Mouse (Mus musculus): Measurements from ENCODE around the gene Btbd3. TPM values are rescaled to one million over a fixed set of nuclear protein-coding genes. Genes with fewer than 3 reads are reported as not detected.

Btbd3 gene
- polyA plus RNA-seq, 1 experiment = not detected

- H3K27me3 ChIP-seq (ENCODE audit: control insufficient read depth) = no peaks in the 10 kb centered on the region
- H3K4me1 ChIP-seq (ENCODE audit: control insufficient read depth) = no peaks in the 10 kb centered on the region
- no peak overlapping the region for H3K4me3 ChIP-seq (replicated peaks)
- no peak for TF ChIP-seq GATA1 (IDR thresholded peaks at IDR 0.05; ENCODE audit: low read length)
- TF ChIP-seq TAL1 (IDR thresholded peaks at IDR 0.05; ENCODE audit: low read length) = no peak
- H3K9me3 ChIP-seq (ENCODE audit: control insufficient read depth, low read length) = peaks cover 4% of the 10 kb centered on the region
- no peaks in the 10 kb centered on the region for H3K36me3 ChIP-seq (ENCODE audit: control insufficient read depth)
These were observed 272.1 kb downstream of the Btbd3 start for GRCm38 (mm10) chr2:138528461-138528860.

GRCm38 (mm10) chr2:138531160-138531967 is 275.0 kb downstream of the Btbd3 start:
- no peaks in the 10 kb centered on the region for H3K36me3 ChIP-seq (ENCODE audit: control insufficient read depth)
- peaks cover 4% of the 10 kb centered on the region for H3K9me3 ChIP-seq (ENCODE audit: control insufficient read depth, low read length)
- no peak for TF ChIP-seq GATA1 (IDR thresholded peaks at IDR 0.05; ENCODE audit: low read length)
- TF ChIP-seq TAL1 (IDR thresholded peaks at IDR 0.05; ENCODE audit: low read length) = no peak

GRCm38 (mm10) chr2:138531992-138532391 is 275.6 kb downstream of the Btbd3 start:
- Histone ChIP-seq H3K4me3 (replicated peaks) (no peak overlapping the region), H3K4me1 (ENCODE audit: control insufficient read depth) (no peaks in the 10 kb centered on the region)
- TF ChIP-seq TAL1 (IDR thresholded peaks at IDR 0.05; ENCODE audit: low read length) (no peak), GATA1 (IDR thresholded peaks at IDR 0.05; ENCODE audit: low read length) (no peak)

More at GRCm38 (mm10) chr2:138531160-138531967, 275.0 kb downstream of the Btbd3 start:
- Histone ChIP-seq H3K4me1 (ENCODE audit: control insufficient read depth) (no peaks in the 10 kb centered on the region), H3K27me3 (ENCODE audit: control insufficient read depth) (no peaks in the 10 kb centered on the region), H3K4me3 (replicated peaks) (no peak overlapping the region)

GRCm38 (mm10) chr2:138539655-138540054 is 283.3 kb downstream of the Btbd3 start:
- H3K4me3 ChIP-seq (replicated peaks) = no peak overlapping the region
- TF ChIP-seq TAL1 (IDR thresholded peaks at IDR 0.05; ENCODE audit: low read length) = no peak
- no peak for TF ChIP-seq GATA1 (IDR thresholded peaks at IDR 0.05; ENCODE audit: low read length)
- no peaks in the 10 kb centered on the region for H3K36me3 ChIP-seq (ENCODE audit: control insufficient read depth)
- no peaks in the 10 kb centered on the region for H3K4me1 ChIP-seq (ENCODE audit: control insufficient read depth)
- H3K27me3 ChIP-seq (ENCODE audit: control insufficient read depth) = no peaks in the 10 kb centered on the region
- H3K9me3 ChIP-seq (ENCODE audit: control insufficient read depth, low read length) = peaks cover 8% of the 10 kb centered on the region

More at GRCm38 (mm10) chr2:138531992-138532391, 275.6 kb downstream of the Btbd3 start:
- peaks cover 3% of the 10 kb centered on the region for H3K9me3 ChIP-seq (ENCODE audit: control insufficient read depth, low read length)
- H3K36me3 ChIP-seq (ENCODE audit: control insufficient read depth) = no peaks in the 10 kb centered on the region
- H3K27me3 ChIP-seq (ENCODE audit: control insufficient read depth) = no peaks in the 10 kb centered on the region

- H3K9me3 ChIP-seq (ENCODE audit: control insufficient read depth, low read length) = peaks cover 5% of the 10 kb centered on the region
- H3K4me3 ChIP-seq (replicated peaks) = no peak overlapping the region
- TF ChIP-seq GATA1 (IDR thresholded peaks at IDR 0.05; ENCODE audit: low read length) = no peak
- TF ChIP-seq TAL1 (IDR thresholded peaks at IDR 0.05; ENCODE audit: low read length) = no peak
- H3K27me3 ChIP-seq (ENCODE audit: control insufficient read depth) = no peaks in the 10 kb centered on the region
- no peaks in the 10 kb centered on the region for H3K4me1 ChIP-seq (ENCODE audit: control insufficient read depth)
- H3K36me3 ChIP-seq (ENCODE audit: control insufficient read depth) = no peaks in the 10 kb centered on the region
These were observed 292.6 kb downstream of the Btbd3 start for GRCm38 (mm10) chr2:138548990-138549389.

GRCm38 (mm10) chr2:138551516-138551915 is 295.2 kb downstream of the Btbd3 start:
- no peaks in the 10 kb centered on the region for H3K36me3 ChIP-seq (ENCODE audit: control insufficient read depth)
- TF ChIP-seq TAL1 (IDR thresholded peaks at IDR 0.05; ENCODE audit: low read length) (no peak), GATA1 (IDR thresholded peaks at IDR 0.05; ENCODE audit: low read length) (no peak)
- H3K4me1 ChIP-seq (ENCODE audit: control insufficient read depth) = no peaks in the 10 kb centered on the region
- H3K27me3 ChIP-seq (ENCODE audit: control insufficient read depth) = no peaks in the 10 kb centered on the region
- H3K9me3 ChIP-seq (ENCODE audit: control insufficient read depth, low read length) = peaks cover 8% of the 10 kb centered on the region
- no peak overlapping the region for H3K4me3 ChIP-seq (replicated peaks)

GRCm38 (mm10) chr2:138555106-138555862 is 298.9 kb downstream of the Btbd3 start:
- no peaks in the 10 kb centered on the region for H3K36me3 ChIP-seq (ENCODE audit: control insufficient read depth)
- TF ChIP-seq GATA1 (IDR thresholded peaks at IDR 0.05; ENCODE audit: low read length) = no peak
- TF ChIP-seq TAL1 (IDR thresholded peaks at IDR 0.05; ENCODE audit: low read length) = no peak
- peaks cover 4% of the 10 kb centered on the region for H3K9me3 ChIP-seq (ENCODE audit: control insufficient read depth, low read length)
- H3K4me1 ChIP-seq (ENCODE audit: control insufficient read depth) = no peaks in the 10 kb centered on the region
- no peak overlapping the region for H3K4me3 ChIP-seq (replicated peaks)
- H3K27me3 ChIP-seq (ENCODE audit: control insufficient read depth) = no peaks in the 10 kb centered on the region

- Histone ChIP-seq H3K27me3 (ENCODE audit: control insufficient read depth) (no peaks in the 10 kb centered on the region), H3K9me3 (ENCODE audit: control insufficient read depth, low read length) (peaks cover 20% of the 10 kb centered on the region)
- TF ChIP-seq TAL1 (IDR thresholded peaks at IDR 0.05; ENCODE audit: low read length) (no peak), GATA1 (IDR thresholded peaks at IDR 0.05; ENCODE audit: low read length) (no peak)
These were observed 329.6 kb downstream of the Btbd3 start for GRCm38 (mm10) chr2:138585930-138586329.

GRCm38 (mm10) chr2:138587335-138587734 is 331.0 kb downstream of the Btbd3 start:
- Histone ChIP-seq H3K36me3 (ENCODE audit: control insufficient read depth) (no peaks in the 10 kb centered on the region), H3K27me3 (ENCODE audit: control insufficient read depth) (no peaks in the 10 kb centered on the region), H3K9me3 (ENCODE audit: control insufficient read depth, low read length) (peaks cover 16% of the 10 kb centered on the region), H3K4me3 (replicated peaks) (no peak overlapping the region), H3K4me1 (ENCODE audit: control insufficient read depth) (no peaks in the 10 kb centered on the region)
- no peak for TF ChIP-seq TAL1 (IDR thresholded peaks at IDR 0.05; ENCODE audit: low read length)
- no peak for TF ChIP-seq GATA1 (IDR thresholded peaks at IDR 0.05; ENCODE audit: low read length)

More at GRCm38 (mm10) chr2:138585930-138586329, 329.6 kb downstream of the Btbd3 start:
- H3K4me1 ChIP-seq (ENCODE audit: control insufficient read depth) = no peaks in the 10 kb centered on the region
- no peak overlapping the region for H3K4me3 ChIP-seq (replicated peaks)
- H3K36me3 ChIP-seq (ENCODE audit: control insufficient read depth) = no peaks in the 10 kb centered on the region

All from erythroblast, embryonic 14.5 days (primary cell).